Mouse (Mus musculus) myocyte (in vitro differentiated cells): ENCODE data around the gene Pigp. TPM values are rescaled to one million over a fixed set of nuclear protein-coding genes. Genes with fewer than 3 reads are reported as not detected.
"Not testable (repeated sequence)": the region's sequence is repeated elsewhere in the genome, so short reads cannot be mapped to it uniquely, and the experiment has no call there.

Source experiments
- H3K27me3 ChIP-seq: one replicate; pipeline ENCODE4 v1.6.1; 2011; ENCODE audit not compliant: control insufficient read depth, insufficient read depth, insufficient read length
- H3K36me3 ChIP-seq: one replicate; pipeline ENCODE4 v1.6.1; 2011; ENCODE audit not compliant: control insufficient read depth, insufficient read depth
- H3K4me2 ChIP-seq: one replicate; pipeline ENCODE4 v1.6.1; 2011; ENCODE audit warnings: low read depth, control low read depth
- H3K4me3 ChIP-seq: one replicate; pipeline ENCODE4 v1.5.1; 2011; ENCODE audit warnings: mild to moderate bottlenecking, control low read depth, moderate library complexity
- H3K79me2 ChIP-seq: one replicate; pipeline ENCODE4 v1.6.1; 2011; ENCODE audit not compliant: control insufficient read depth, insufficient read depth
- H3ac ChIP-seq: one replicate; pipeline ENCODE4 v1.6.1; 2011; ENCODE audit not compliant: control insufficient read depth, insufficient read length
- CEBPB ChIP-seq: IDR thresholded peaks from 2 replicates; pipeline ENCODE4 v1.6.1; 2011; ENCODE audit warnings: mild to moderate bottlenecking, moderate library complexity; ENCODE audit not compliant: poor library complexity, insufficient read depth, severe bottlenecking
- E2F4 ChIP-seq: IDR thresholded peaks from one replicate; pipeline ENCODE4 v1.6.1; 2011; ENCODE audit warnings: mild to moderate bottlenecking, control low read depth, moderate library complexity; ENCODE audit not compliant: insufficient read depth
- MAX ChIP-seq: IDR thresholded peaks from one replicate; pipeline ENCODE4 v1.6.1; 2011; ENCODE audit warnings: low read depth, mild to moderate bottlenecking, control low read depth
- MYOD1 ChIP-seq, 3 experiments: IDR thresholded peaks; one replicate each; pipeline ENCODE4 v1.6.1; 2011; ENCODE audit warnings: control low read depth in 2 of 3, low read depth in 2 of 3, mild to moderate bottlenecking in 2 of 3, moderate library complexity in 1 of 3; ENCODE audit not compliant: insufficient read length in 2 of 3, control insufficient read depth in 1 of 3
- MYOG ChIP-seq, 3 experiments: IDR thresholded peaks; one replicate each; pipeline ENCODE4 v1.6.1; 2011; ENCODE audit warnings: control low read depth in 2 of 3, low read depth in 2 of 3, mild to moderate bottlenecking in 2 of 3; ENCODE audit not compliant: insufficient read length in 2 of 3, control insufficient read depth in 1 of 3, insufficient read depth in 1 of 3
- POLR2A ChIP-seq: IDR thresholded peaks from one replicate; pipeline ENCODE4 v1.6.1; 2011; ENCODE audit warnings: low read depth, mild to moderate bottlenecking, control low read depth, moderate library complexity; ENCODE audit not compliant: insufficient read length
- POLR2AphosphoS2 ChIP-seq: IDR thresholded peaks from one replicate; pipeline ENCODE4 v1.6.1; 2011; ENCODE audit warnings: low read depth, control low read depth; ENCODE audit not compliant: insufficient read length
- REST ChIP-seq: IDR thresholded peaks from one replicate; pipeline ENCODE4 v1.6.1; 2011; ENCODE audit warnings: mild to moderate bottlenecking, control low read depth, moderate library complexity; ENCODE audit not compliant: insufficient read depth, insufficient read length
- SRF ChIP-seq: IDR thresholded peaks from one replicate; pipeline ENCODE4 v1.6.1; 2011; ENCODE audit warnings: low read depth; ENCODE audit not compliant: control insufficient read depth, insufficient read length
- TCF12 ChIP-seq: IDR thresholded peaks from one replicate; pipeline ENCODE4 v1.6.1; 2011; ENCODE audit warnings: mild to moderate bottlenecking, control low read depth; ENCODE audit not compliant: poor library complexity, insufficient read depth, severe bottlenecking
- TCF3 ChIP-seq: IDR thresholded peaks from one replicate; pipeline ENCODE4 v1.6.1; 2011; ENCODE audit warnings: low read depth, control low read depth; ENCODE audit not compliant: insufficient read length
- USF1 ChIP-seq: IDR thresholded peaks from one replicate; pipeline ENCODE4 v1.6.1; 2011; ENCODE audit warnings: low read depth, mild to moderate bottlenecking, control low read depth, moderate library complexity
- polyA plus RNA-seq: library from polyadenylated mRNA; unstranded; fragments of >200 nt; fragmentation: generic; extraction: Trizol; gene quantifications from one replicate; pipeline ENCODE4 v1.2.1, GENCODE M21; 2012; ENCODE audit warnings: missing spikeins

The Pigp gene
- polyA plus RNA-seq, 1 experiment: 63.2 TPM

GRCm38 (mm10) chr16:94345733-94346132 is 25.9 kb downstream of the Pigp start:
- Histone ChIP-seq H3ac (no peak overlapping the region), H3K27me3 (no peaks in the 10 kb centered on the region), H3K36me3 (no peaks in the 10 kb centered on the region), H3K4me2 (no peak overlapping the region), H3K79me2 (no peaks in the 10 kb centered on the region), H3K4me3 (no peak overlapping the region)
- TF ChIP-seq REST: no peak
- TF ChIP-seq TCF3: no peak
- no peak for TF ChIP-seq POLR2AphosphoS2
- TF ChIP-seq E2F4: no peak
- no peak for TF ChIP-seq MAX
- no peak for TF ChIP-seq USF1
- TF ChIP-seq POLR2A: no peak
- no peak for TF ChIP-seq SRF
- TF ChIP-seq MYOG (IDR thresholded peaks at IDR 0.05; ENCODE audit: control insufficient read depth in 1 of 3, insufficient read depth in 1 of 3, insufficient read length in 2 of 3, low read depth in 2 of 3): no peak
- TF ChIP-seq CEBPB: no peak
- no peak for TF ChIP-seq TCF12
- no peak for TF ChIP-seq MYOD1 (IDR thresholded peaks at IDR 0.05; ENCODE audit: control insufficient read depth in 1 of 3, insufficient read length in 2 of 3, low read depth in 2 of 3)

GRCm38 (mm10) chr16:94339164-94340160 is 32.2 kb downstream of the Pigp start:
- not testable (repeated sequence) for H3K4me2 ChIP-seq, H3K4me3 ChIP-seq, H3K27me3 ChIP-seq, H3K79me2 ChIP-seq, H3K36me3 ChIP-seq, H3ac ChIP-seq

GRCm38 (mm10) chr16:94335656-94336055 is 36.0 kb downstream of the Pigp start:
- TF ChIP-seq MYOD1 (IDR thresholded peaks at IDR 0.05; ENCODE audit: control insufficient read depth in 1 of 3, insufficient read length in 2 of 3, low read depth in 2 of 3) (no peak), POLR2A (no peak), USF1 (no peak), REST (no peak), TCF12 (no peak), CEBPB (no peak), SRF (no peak), POLR2AphosphoS2 (no peak), MAX (no peak), E2F4 (no peak), MYOG (IDR thresholded peaks at IDR 0.05; ENCODE audit: control insufficient read depth in 1 of 3, insufficient read depth in 1 of 3, insufficient read length in 2 of 3, low read depth in 2 of 3) (no peak), TCF3 (no peak)

GRCm38 (mm10) chr16:94331886-94332252 is 39.8 kb downstream of the Pigp start:
- H3ac ChIP-seq: no peak overlapping the region
- H3K79me2 ChIP-seq: no peaks in the 10 kb centered on the region
- H3K4me2 ChIP-seq: no peak overlapping the region
- TF ChIP-seq MYOD1 (IDR thresholded peaks at IDR 0.05; ENCODE audit: control insufficient read depth in 1 of 3, insufficient read length in 2 of 3, low read depth in 2 of 3): no peak
- TF ChIP-seq POLR2AphosphoS2: no peak
- no peak for TF ChIP-seq MYOG (IDR thresholded peaks at IDR 0.05; ENCODE audit: control insufficient read depth in 1 of 3, insufficient read depth in 1 of 3, insufficient read length in 2 of 3, low read depth in 2 of 3)
- no peak for TF ChIP-seq POLR2A
- TF ChIP-seq E2F4: no peak
- no peak for TF ChIP-seq TCF12
- no peak for TF ChIP-seq TCF3
- no peak for TF ChIP-seq REST
- no peak for TF ChIP-seq MAX
- H3K36me3 ChIP-seq: no peaks in the 10 kb centered on the region
- no peak overlapping the region for H3K4me3 ChIP-seq
- peaks cover 7% of the 10 kb centered on the region for H3K27me3 ChIP-seq

More at GRCm38 (mm10) chr16:94335656-94336055, 36.0 kb downstream of the Pigp start:
- Histone ChIP-seq H3ac (no peak overlapping the region), H3K36me3 (no peaks in the 10 kb centered on the region), H3K79me2 (no peaks in the 10 kb centered on the region), H3K4me3 (no peak overlapping the region), H3K27me3 (no peaks in the 10 kb centered on the region), H3K4me2 (no peak overlapping the region)

- no peak overlapping the region for H3ac ChIP-seq
- no peaks in the 10 kb centered on the region for H3K36me3 ChIP-seq
- no peak overlapping the region for H3K4me2 ChIP-seq
- H3K4me3 ChIP-seq: no peak overlapping the region
- H3K79me2 ChIP-seq: no peaks in the 10 kb centered on the region
- H3K27me3 ChIP-seq: peaks cover 7% of the 10 kb centered on the region
- TF ChIP-seq USF1: no peak
- no peak for TF ChIP-seq TCF3
- TF ChIP-seq POLR2AphosphoS2: no peak
- TF ChIP-seq MAX: no peak
- TF ChIP-seq TCF12: no peak
- no peak for TF ChIP-seq REST
- TF ChIP-seq CEBPB: no peak
- no peak for TF ChIP-seq POLR2A
- no peak for TF ChIP-seq SRF
Observed at GRCm38 (mm10) chr16:94331233-94331885, 40.3 kb downstream of the Pigp start.
